Mouse (Mus musculus): Measurements from ENCODE around the gene Tpgs1.
"Not testable (repeated sequence)": the region's sequence is repeated elsewhere in the genome, so short reads cannot be mapped to it uniquely, and the experiment has no call there.

Tpgs1 gene

GRCm38 (mm10) chr10:79691986-79692548, 22.9 kb downstream of the Tpgs1 start:
- DNase-seq (ENCODE audit: low spot score), result no peak

GRCm38 (mm10) chr10:79693580-79694378, 24.6 kb downstream of the Tpgs1 start:
- no peak for DNase-seq (ENCODE audit: low spot score)

DNA sequence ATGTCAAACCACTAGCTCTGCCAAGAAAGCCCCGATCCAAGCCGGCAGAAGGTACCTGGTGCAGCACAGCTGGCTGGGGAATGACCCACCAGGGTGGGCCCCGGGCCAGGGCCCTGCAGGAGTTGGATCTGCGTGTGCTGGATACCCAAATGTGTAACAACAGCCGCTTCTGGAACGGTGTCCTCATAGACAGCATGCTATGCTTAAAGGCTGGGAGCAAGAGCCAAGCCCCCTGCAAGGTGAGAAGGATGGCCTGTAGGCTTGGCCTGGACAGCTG, 25.1 kb downstream of the Tpgs1 start:
- no peak for DNase-seq (ENCODE audit: low spot score)

- peak; percentile 89 for DNase-seq (ENCODE audit: low spot score)
Measured at GRCm38 (mm10) chr10:79695231-79696128, 26.3 kb downstream of the Tpgs1 start.

DNA sequence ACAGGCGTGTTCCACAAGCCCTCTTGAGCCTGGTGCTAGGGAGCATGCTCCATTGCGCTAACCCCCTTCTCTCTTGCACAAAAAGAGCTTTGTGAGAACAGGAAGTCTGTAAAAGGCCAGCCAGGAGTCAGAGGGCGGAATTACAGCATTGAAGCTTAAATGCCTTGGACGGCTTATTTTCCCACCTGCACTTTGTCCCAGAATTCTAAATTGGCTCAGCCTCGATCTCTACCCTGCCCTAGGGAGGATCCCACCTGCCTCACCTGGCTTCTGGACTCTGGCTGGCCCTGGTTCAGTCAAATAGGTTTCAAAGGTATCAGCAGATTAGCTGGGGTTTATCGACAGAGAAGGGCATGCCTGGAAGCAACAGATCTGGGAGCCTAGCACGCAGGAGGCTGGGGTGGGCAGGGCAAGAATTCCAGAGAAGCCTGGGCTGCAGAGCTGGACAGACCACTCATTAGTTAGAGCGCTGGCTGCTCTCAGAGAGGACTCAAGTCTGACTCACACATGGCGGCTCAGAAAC, 27.0 kb downstream of the Tpgs1 start:
- DNase-seq (ENCODE audit: low spot score), result no peak

DNA sequence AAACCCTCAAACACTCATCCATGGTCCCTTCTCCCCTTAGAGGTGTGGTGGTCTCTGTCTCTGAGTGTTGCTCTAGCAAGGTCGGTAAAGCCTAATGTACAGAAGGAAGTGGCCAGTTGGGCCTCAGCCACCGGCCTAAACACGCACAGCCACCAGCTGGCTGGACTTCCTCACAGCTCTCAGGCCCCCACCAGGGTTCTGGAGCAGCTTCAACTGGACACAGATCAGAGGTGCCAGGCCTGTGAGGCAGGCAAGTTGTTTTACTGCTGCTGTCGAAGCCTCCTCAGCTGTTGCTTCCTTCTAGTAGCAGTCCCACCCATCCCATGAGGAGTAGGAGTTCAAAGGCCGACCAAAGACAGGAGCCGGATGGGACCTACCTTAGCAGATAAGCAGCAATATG, 28.7 kb downstream of the Tpgs1 start:
- no peak for DNase-seq (ENCODE audit: low spot score)

DNA sequence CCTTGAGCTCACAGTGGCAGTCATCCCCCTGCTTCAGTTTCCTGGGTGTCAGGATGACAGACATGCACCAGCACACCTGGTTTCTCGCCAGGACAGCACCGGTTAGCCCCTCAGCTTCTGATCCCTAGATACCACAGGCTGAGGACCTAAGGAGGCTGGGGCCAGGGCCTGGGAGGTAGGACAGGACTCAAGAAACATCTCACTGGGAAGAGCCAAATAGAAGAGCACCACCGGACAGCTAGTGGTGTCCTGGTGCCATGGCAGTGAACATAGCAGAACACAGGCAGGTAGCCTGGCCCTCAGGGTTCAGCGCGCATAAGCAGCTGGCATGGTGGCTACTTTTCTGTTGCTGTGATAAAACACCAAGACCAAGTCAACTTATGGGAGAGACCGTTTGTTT, 29.3 kb downstream of the Tpgs1 start:
- no peak for DNase-seq (ENCODE audit: low spot score)

DNA sequence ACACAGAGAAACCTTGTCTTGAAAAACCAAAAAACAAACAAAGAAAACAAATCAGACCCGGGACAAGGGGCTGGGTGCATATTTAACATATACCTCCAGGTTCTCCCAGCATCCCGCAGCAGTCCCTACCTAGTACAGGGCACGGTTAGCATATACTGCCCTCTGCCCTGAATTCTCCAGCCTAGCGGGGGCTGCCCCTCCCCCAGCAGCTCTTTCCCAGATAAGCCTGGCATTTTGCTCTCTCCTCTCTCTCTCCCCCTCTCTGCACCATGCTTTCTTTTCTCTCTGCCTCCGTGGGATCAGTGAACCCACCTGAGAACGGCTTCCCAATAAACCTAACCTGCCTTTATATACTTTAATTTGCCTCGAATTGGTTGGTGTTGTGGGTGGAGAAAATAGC, 31.5 kb downstream of the Tpgs1 start:
- DNase-seq (ENCODE audit: low spot score), result no peak

DNA sequence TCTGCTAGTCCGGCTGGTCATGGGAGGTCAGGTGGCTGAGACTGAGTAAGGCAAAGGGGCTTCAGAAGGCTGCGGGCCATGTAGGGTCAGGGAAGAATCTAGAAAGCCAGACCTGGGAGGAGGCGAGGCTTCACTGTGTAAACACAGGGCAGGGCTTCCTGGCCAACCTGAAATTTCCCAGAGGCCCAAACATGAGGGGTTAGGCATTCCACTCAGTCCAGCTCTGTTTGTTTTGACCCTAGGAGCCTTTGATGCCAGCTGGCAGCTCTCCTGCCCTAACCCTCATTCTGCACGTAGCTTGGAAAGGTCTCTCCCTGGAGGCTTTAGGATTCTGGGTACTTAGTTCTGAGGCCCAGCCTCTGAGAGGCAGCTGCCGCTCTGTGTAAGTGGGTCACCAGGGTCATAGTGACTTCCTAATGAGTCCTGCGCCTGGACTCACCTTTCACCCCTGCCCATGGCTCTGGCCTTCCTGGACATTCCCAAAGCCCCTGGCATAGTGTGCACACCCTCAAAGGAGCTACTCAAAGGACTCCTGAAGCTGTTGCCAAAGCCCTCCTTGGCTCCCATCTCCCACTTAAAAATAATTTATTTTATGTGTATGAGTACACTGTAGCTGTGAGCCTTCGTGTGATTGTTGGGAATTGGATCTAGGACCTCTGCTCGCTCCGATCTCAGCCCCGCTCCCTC, 32.4 kb downstream of the Tpgs1 start:
- peak; percentile 60 for DNase-seq (ENCODE audit: low spot score)

GRCm38 (mm10) chr10:79702970-79703369, 33.8 kb downstream of the Tpgs1 start:
- not testable (repeated sequence) for DNase-seq (ENCODE audit: low spot score)

DNA sequence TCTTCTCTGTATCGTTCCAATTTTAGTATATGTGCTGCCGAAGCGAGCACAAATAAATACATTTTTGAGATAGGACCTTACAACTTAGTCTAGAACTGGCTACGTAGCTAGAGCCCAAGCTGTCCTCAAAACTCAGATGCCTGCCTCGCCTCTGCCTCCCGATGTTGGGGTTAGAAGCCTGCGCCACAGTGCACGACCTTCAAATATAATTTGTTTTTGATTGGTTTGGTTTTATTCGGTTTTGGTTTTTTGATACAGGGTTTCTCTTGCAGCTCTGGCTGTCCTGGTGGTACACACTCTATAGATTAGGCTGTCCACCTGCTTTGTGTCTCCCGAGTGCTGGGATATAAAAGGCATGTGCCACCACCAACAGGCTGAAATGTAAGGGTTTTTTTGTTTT, 34.4 kb downstream of the Tpgs1 start:
- no peak for DNase-seq (ENCODE audit: low spot score)

DNA sequence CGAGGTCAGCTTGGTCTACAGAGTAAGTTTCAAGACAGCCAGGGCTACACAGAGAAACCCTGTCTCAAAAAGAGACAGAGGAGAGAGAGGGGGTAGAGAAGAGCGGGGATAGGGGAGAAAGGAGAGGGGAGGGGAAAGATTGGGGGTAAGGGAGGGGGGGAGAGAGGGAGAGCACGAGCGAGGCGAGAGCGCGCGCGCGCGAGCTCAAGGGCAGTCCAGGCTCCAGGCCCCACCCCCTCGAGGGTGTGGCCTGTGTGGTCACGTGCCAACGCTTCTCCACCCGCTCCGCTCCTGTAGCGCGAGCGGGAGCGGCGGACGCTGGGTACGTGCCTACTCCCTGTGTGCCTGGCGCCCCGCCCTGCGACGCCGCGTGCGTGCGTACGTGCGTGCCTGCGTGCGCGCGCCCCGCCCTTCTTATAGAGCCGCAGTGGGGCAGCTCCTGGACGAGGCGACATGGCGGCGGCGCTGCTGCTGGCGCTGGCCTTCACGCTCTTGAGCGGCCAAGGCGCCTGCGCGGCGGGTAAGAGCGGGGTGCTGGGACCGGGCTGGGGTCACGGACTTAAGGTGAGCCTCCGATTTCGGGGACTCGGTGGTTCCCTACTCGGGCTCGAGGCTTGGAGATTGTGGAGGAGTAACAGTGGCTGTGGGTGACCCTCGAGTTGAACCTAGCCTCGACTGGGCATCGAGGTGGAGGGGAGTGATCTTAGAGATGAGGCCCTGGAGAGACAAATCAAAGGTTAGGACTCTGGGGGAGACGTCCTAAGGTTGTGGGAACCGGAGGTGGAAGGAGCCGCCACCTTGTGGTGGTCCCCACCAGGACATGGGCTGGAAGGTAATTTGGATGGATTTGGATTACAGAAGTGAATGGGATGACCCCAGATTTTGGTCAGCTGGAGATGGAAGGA, 35.1 kb downstream of the Tpgs1 start, which contains the start of gene Bsg:
Gene Bsg (plus strand): TSS at position 427 of the 905 bp plus-strand sequence.
- DNase-seq (ENCODE audit: low spot score), result peak; percentile 100

DNA sequence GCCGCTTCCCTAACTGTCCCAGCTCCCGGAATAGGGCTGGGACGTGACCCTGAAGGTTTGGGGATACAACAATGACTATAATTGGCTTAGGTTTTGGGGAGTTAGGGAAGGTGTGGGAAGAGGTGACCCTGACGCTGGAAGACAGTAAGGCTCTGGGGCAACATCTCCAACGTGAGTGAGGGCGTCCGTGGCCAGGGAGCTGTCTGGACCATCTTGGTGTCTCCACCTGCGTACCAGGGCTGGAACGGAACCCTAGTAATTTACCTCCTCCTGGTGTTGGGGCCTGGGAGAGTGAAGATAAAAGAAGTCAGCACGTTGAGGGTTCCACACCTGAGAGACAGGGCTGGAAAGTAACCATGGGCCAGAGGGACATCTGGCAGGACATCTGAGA, 35.8 kb downstream of the Tpgs1 start:
- no peak for DNase-seq (ENCODE audit: low spot score)

GRCm38 (mm10) chr10:79705951-79706350, 36.8 kb downstream of the Tpgs1 start:
- no peak for DNase-seq (ENCODE audit: low spot score)

- DNase-seq (ENCODE audit: low spot score), result no peak
Measured at GRCm38 (mm10) chr10:79706406-79707094, 37.4 kb downstream of the Tpgs1 start.

GRCm38 (mm10) chr10:79707162-79707561, 38.0 kb downstream of the Tpgs1 start:
- DNase-seq (ENCODE audit: low spot score), result no peak

- DNase-seq (ENCODE audit: low spot score), result no peak
Measured at GRCm38 (mm10) chr10:79707759-79708158, 38.6 kb downstream of the Tpgs1 start.

- no peak for DNase-seq (ENCODE audit: low spot score)
Measured at GRCm38 (mm10) chr10:79708668-79709067, 39.5 kb downstream of the Tpgs1 start.

- DNase-seq (ENCODE audit: low spot score), result no peak
Measured at GRCm38 (mm10) chr10:79709307-79709706, 40.1 kb downstream of the Tpgs1 start.

GRCm38 (mm10) chr10:79712029-79712428, 42.9 kb downstream of the Tpgs1 start:
- DNase-seq (ENCODE audit: low spot score), result no peak

Data from embryo, embryonic 10 days (tissue).